Mouse (Mus musculus): ENCODE data around the gene Tnk2.

- TF ChIP-seq POLR2A (IDR thresholded peaks at IDR 0.05; ENCODE audit: insufficient read length, low read depth) (no peak), E2F4 (IDR thresholded peaks at IDR 0.05; ENCODE audit: insufficient read depth) (no peak), MYOG (IDR thresholded peaks at IDR 0.05; ENCODE audit: control insufficient read depth in 1 of 3, insufficient read depth in 1 of 3, insufficient read length in 2 of 3, low read depth in 2 of 3) (no peak), POLR2AphosphoS2 (IDR thresholded peaks at IDR 0.05; ENCODE audit: insufficient read length, low read depth) (no peak), CEBPB (IDR thresholded peaks at IDR 0.05; ENCODE audit: insufficient read depth, poor library complexity, severe bottlenecking) (no peak)
These were observed 64.9 kb downstream of the Tnk2 start for GRCm38 (mm10) chr16:32708457-32709033.

Measured in myocyte (in vitro differentiated cells).